Mouse (Mus musculus): ENCODE results near the gene Fbxw4. TPM values are rescaled to one million over a fixed set of nuclear protein-coding genes. Genes with fewer than 3 reads are reported as not detected.
"Not testable (repeated sequence)": the region's sequence is repeated elsewhere in the genome, so short reads cannot be mapped to it uniquely, and the experiment has no call there.

Fbxw4 gene
- total RNA-seq, 2 experiments from 2014 or later, result 31.6 to 36.4 TPM

GRCm38 (mm10) chr19:45581257-45581656 is 78.9 kb downstream of the Fbxw4 start:
- no peak for DNase-seq (ENCODE audit: low spot score in 2 of 2)

- DNase-seq (ENCODE audit: low spot score in 2 of 2), result no peak
These were observed 79.9 kb downstream of the Fbxw4 start for GRCm38 (mm10) chr19:45580235-45580634.

- DNase-seq (ENCODE audit: low spot score in 2 of 2), result no peak
These were observed 80.7 kb downstream of the Fbxw4 start for GRCm38 (mm10) chr19:45579416-45579815.

- no peak for DNase-seq (ENCODE audit: low spot score in 2 of 2)
These were observed 81.1 kb downstream of the Fbxw4 start for GRCm38 (mm10) chr19:45578976-45579375.

- DNase-seq (ENCODE audit: low spot score in 2 of 2), result no peak
These were observed 82.9 kb downstream of the Fbxw4 start for GRCm38 (mm10) chr19:45577141-45577750.

GRCm38 (mm10) chr19:45575632-45576001 is 84.5 kb downstream of the Fbxw4 start:
- DNase-seq (ENCODE audit: low spot score in 2 of 2), result no peak

- no peak for DNase-seq (ENCODE audit: low spot score in 2 of 2)
These were observed 85.0 kb downstream of the Fbxw4 start for GRCm38 (mm10) chr19:45574941-45575631.

GRCm38 (mm10) chr19:45574339-45574898 is 85.7 kb downstream of the Fbxw4 start:
- no peak for DNase-seq (ENCODE audit: low spot score in 2 of 2)

- peak; percentile 75 to 78 for DNase-seq (ENCODE audit: low spot score in 2 of 2)
These were observed 86.2 kb downstream of the Fbxw4 start for GRCm38 (mm10) chr19:45573861-45574267.

- DNase-seq (ENCODE audit: low spot score in 2 of 2), result no peak
These were observed 87.1 kb downstream of the Fbxw4 start for GRCm38 (mm10) chr19:45573033-45573432.

- no peak for DNase-seq (ENCODE audit: low spot score in 2 of 2)
These were observed 92.7 kb downstream of the Fbxw4 start for GRCm38 (mm10) chr19:45567367-45567766.

GRCm38 (mm10) chr19:45565925-45566715 is 94.0 kb downstream of the Fbxw4 start:
- no peak for DNase-seq (ENCODE audit: low spot score in 2 of 2)

- DNase-seq (ENCODE audit: low spot score in 2 of 2), result peak; percentile 81 to 89
These were observed 99.8 kb downstream of the Fbxw4 start, which contains the start of the genes Poll and Gm17018 for GRCm38 (mm10) chr19:45560153-45560890. Gene Poll, minus strand, starts transcription at chr19:45560531. Gene Gm17018, plus strand, starts transcription at chr19:45560615.

- no peak for DNase-seq (ENCODE audit: low spot score in 2 of 2)
These were observed 106.0 kb downstream of the Fbxw4 start for GRCm38 (mm10) chr19:45554136-45554535.

GRCm38 (mm10) chr19:45552187-45552586 is 107.9 kb downstream of the Fbxw4 start:
- no peak for DNase-seq (ENCODE audit: low spot score in 2 of 2)

GRCm38 (mm10) chr19:45549948-45550347 is 110.2 kb downstream of the Fbxw4 start:
- no peak for DNase-seq (ENCODE audit: low spot score in 2 of 2)

- DNase-seq (ENCODE audit: low spot score in 2 of 2), result no peak
These were observed 110.8 kb downstream of the Fbxw4 start for GRCm38 (mm10) chr19:45549128-45549915.

GRCm38 (mm10) chr19:45548196-45548595 is 111.9 kb downstream of the Fbxw4 start:
- DNase-seq (ENCODE audit: low spot score in 2 of 2), result not testable (repeated sequence)

GRCm38 (mm10) chr19:45544925-45545321 is 115.2 kb downstream of the Fbxw4 start:
- DNase-seq (ENCODE audit: low spot score in 2 of 2), result peak; percentile 74 to 79
